Mouse (Mus musculus) testis, adult 2 months (tissue): ENCODE measurements around the gene Pif1. TPM values are rescaled to one million over a fixed set of nuclear protein-coding genes. Genes with fewer than 3 reads are reported as not detected.

Experiments used
- H3K27ac ChIP-seq: fragments of 200-500 bp; 2 replicates; pipeline ENCODE4 v1.5.1; 2012; ENCODE audit warnings: low read depth, low read length; ENCODE audit not compliant: control insufficient read depth, insufficient read depth
- H3K27me3 ChIP-seq: fragments of 200-500 bp; 2 replicates; pipeline ENCODE4 v1.6.1; 2012; ENCODE audit warnings: mild to moderate bottlenecking, low read length, moderate library complexity; ENCODE audit not compliant: control insufficient read depth, insufficient read depth
- H3K36me3 ChIP-seq: fragments of 200-500 bp; 2 replicates; pipeline ENCODE4 v1.6.1; 2012; ENCODE audit warnings: mild to moderate bottlenecking, low read length; ENCODE audit not compliant: control insufficient read depth, insufficient read depth
- H3K4me1 ChIP-seq: fragments of 200-500 bp; 2 replicates; pipeline ENCODE4 v1.6.1; 2012; ENCODE audit warnings: low read length; ENCODE audit not compliant: control insufficient read depth, insufficient read depth
- H3K4me3 ChIP-seq: fragments of 200-500 bp; 2 replicates; pipeline ENCODE4 v1.5.1; 2012; ENCODE audit warnings: low read depth, mild to moderate bottlenecking, low read length, moderate library complexity, mixed read lengths; ENCODE audit not compliant: control insufficient read depth
- CTCF ChIP-seq: fragments of 200-500 bp; IDR thresholded peaks from 2 replicates; pipeline ENCODE4 v1.5.1; 2012; ENCODE audit warnings: low read depth, mild to moderate bottlenecking, inconsistent platforms, low read length, moderate library complexity; ENCODE audit not compliant: control insufficient read depth, insufficient read depth, insufficient replicate concordance
- POLR2A ChIP-seq: fragments of 200-500 bp; IDR thresholded peaks from 2 replicates; pipeline ENCODE4 v1.6.1; 2012; ENCODE audit warnings: low read depth, mild to moderate bottlenecking, inconsistent platforms, low read length, moderate library complexity; ENCODE audit not compliant: control insufficient read depth
- polyA plus RNA-seq: library from polyadenylated mRNA; depleted of rRNA; stranded (reverse); fragments of >200 nt; gene quantifications from 2 replicates; pipeline ENCODE4 v1.2.3, GENCODE M21; 2012

Gene Pif1
- polyA plus RNA-seq, 1 experiment, result 0.79 TPM

DNA sequence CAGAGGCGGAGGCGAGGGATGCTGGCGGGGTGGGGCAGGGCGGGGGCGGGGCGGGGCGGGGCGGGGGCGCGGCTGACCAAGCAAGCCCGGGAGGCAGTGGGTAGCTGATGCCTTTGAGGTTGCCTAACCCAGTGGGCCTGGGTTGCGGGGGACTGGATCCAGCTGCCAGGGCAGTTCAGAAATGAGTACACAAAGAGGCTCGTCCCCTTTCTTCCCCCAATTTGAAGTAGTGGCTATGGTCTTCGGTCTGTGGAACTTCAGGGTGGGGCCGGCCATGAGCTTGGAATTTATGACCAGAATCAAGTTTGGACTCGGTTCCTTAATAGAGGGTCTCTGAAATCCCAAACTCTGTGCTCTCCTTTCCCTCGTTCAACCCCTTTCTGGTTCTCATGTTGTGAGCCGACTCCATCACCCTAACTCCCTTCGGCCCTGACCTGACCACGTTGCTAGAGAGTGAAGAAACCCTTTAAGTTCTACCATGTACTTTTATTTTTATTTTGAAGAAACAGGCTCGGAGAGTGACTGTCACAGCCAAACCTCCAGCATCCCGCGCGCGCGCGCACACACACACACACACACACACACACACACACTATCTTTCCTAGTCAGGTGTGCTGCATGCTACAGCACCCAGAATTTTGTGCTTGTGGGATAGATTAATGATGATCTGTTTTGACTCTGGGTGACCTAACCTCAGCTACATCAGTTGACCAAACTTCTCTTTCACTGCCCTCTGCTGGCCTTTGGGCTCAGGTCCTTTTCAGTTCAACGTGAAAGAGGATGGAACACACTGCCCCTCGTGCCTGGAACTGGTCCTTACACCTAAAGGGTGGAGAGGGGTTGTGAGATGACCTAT, 6.3 kb upstream of the Pif1 start:
- H3K27me3 ChIP-seq, result no peaks in the 10 kb centered on the region
- peak; percentile 72; the same call in 1 of the 2 replicates for TF ChIP-seq CTCF
- no peak for TF ChIP-seq POLR2A
- peaks cover 16% of the 10 kb centered on the region for H3K4me1 ChIP-seq
- no peaks in the 10 kb centered on the region for H3K36me3 ChIP-seq
- H3K4me3 ChIP-seq, result peak overlapping the region; percentile 79
- no peak overlapping the region for H3K27ac ChIP-seq

DNA sequence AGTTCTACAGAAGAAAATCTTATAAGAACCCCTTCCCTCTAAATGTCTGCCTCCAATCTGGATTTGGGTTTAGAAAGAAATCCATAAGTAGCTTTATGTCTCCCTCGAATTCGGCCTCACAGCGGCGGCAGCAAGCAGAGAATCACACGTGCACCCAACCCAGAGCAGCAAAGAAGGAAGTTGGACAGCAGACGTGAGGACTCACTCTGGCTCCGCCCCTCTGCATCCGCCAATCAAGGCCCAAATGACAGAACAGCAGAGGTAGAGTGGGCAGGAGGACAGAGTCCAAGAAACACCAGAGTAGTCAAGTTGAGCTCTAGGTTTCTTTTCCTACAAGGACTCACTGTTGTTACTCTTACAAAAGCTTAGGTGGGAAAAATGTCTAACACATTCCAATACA, 3.9 kb upstream of the Pif1 start:
- TF ChIP-seq CTCF (no peak), POLR2A (no peak)
- no peaks in the 10 kb centered on the region for H3K36me3 ChIP-seq
- H3K27me3 ChIP-seq, result no peaks in the 10 kb centered on the region

DNA sequence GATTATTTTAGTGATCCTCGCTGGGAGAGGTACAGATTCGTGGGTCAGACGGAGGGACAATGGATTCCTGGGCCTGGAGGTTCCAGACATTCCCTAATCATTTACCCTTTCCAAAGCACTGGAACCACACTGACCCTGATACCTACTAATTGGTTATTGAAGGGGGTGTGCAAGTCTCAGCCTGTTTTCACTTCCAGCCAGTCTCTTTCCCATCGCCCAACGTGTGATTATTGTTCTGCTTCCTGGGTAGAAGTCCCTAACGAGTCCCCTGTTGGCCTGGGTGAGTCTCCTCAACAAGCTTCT, 261 bp downstream of the Pif1 start:
- H3K36me3 ChIP-seq, result no peaks in the 10 kb centered on the region
- no peak overlapping the region for H3K27ac ChIP-seq
- peak overlapping the region; percentile 77 for H3K4me3 ChIP-seq
- peaks cover 19% of the 10 kb centered on the region for H3K4me1 ChIP-seq
- no peak for TF ChIP-seq CTCF
- no peak for TF ChIP-seq POLR2A
- H3K27me3 ChIP-seq, result no peaks in the 10 kb centered on the region

More for the DNA sequence above, 3.9 kb upstream of the Pif1 start:
- peaks cover 31% of the 10 kb centered on the region for H3K4me1 ChIP-seq
- H3K27ac ChIP-seq, result no peak overlapping the region
- H3K4me3 ChIP-seq, result no peak overlapping the region

DNA sequence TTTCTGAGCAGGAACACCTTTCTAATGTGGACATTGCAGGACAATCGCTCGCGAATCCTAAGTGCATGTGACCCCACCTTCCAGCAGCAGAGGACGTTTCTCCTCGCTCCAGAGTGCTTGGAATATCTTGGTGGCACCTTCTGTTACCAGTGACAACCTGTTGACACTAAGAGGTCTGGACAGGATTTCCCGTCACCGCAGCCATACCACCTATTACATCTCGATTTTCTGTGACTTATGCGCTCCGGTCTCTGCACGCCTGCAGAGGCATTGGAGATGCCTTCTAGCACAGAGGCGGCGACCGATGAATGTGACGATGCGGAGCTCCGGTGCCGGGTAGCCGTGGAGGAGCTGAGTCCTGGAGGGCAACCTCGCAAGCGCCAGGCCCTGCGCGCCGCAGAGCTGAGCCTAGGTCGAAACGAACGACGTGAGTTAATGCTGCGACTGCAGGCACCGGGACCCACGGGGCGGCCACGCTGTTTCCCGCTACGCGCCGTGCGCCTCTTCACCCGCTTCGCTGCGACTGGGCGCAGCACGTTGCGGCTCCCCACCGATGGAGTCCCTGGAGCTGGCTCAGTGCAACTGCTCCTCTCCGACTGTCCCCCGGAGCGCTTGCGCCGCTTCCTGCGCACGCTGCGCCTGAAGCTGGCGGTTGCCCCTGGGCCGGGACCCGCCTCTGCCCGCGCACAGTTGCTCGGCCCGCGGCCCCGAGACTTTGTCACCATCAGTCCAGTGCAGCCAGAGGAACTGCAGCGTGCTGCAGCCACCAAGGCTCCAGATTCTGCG, 806 bp downstream of the Pif1 start:
- Histone ChIP-seq H3K27me3 (no peaks in the 10 kb centered on the region), H3K4me1 (peaks cover 19% of the 10 kb centered on the region), H3K36me3 (no peaks in the 10 kb centered on the region), H3K4me3 (peak overlapping the region; percentile 77), H3K27ac (no peak overlapping the region)
- TF ChIP-seq POLR2A (0 out of 2 replicates have a peak, but pooled peaks have one; percentile 24), CTCF (no peak)

DNA sequence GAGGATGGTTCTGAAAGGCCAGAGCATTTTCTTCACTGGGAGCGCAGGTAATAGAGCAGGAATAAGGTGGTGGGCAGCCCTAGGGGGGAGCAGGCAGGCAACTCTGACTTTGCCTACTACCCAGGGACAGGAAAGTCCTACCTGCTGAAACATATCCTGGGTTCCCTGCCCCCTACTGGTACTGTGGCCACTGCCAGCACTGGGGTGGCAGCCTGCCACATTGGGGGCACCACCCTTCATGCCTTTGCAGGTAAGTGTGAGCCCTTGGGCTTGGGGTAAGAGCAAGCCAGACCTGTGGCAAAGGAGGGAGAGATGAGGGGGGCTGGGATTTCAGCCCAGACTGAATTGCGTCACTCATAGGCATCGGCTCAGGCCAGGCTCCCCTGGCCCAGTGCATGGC, 2.1 kb downstream of the Pif1 start:
- H3K4me3 ChIP-seq, result no peak overlapping the region
- no peaks in the 10 kb centered on the region for H3K27me3 ChIP-seq
- peaks cover 19% of the 10 kb centered on the region for H3K4me1 ChIP-seq
- H3K27ac ChIP-seq, result no peak overlapping the region
- TF ChIP-seq CTCF (no peak), POLR2A (no peak)
- H3K36me3 ChIP-seq, result no peaks in the 10 kb centered on the region

DNA sequence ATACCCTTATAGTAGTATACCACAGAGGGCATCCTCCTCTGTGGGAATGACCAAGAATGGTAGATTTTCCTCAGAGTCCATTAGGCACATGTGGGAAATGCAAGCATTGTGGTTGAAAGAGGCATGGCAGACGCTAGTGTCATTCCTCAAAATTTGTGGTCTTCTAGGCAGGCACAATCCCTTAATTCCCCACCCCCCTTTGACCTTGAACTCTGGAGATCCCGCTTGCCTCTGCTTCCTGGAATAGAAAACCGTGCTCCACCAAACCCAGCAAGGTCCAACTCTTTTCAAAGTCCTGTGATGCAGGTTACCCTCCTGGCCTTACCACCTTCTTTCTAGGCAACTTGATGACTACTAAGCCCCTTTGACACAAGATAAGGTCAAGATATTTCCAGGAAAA, 5.8 kb downstream of the Pif1 start:
- Histone ChIP-seq H3K4me3 (no peak overlapping the region), H3K4me1 (peaks cover 8% of the 10 kb centered on the region), H3K36me3 (no peaks in the 10 kb centered on the region), H3K27me3 (no peaks in the 10 kb centered on the region), H3K27ac (no peak overlapping the region)
- no peak for TF ChIP-seq CTCF
- TF ChIP-seq POLR2A, result no peak

DNA sequence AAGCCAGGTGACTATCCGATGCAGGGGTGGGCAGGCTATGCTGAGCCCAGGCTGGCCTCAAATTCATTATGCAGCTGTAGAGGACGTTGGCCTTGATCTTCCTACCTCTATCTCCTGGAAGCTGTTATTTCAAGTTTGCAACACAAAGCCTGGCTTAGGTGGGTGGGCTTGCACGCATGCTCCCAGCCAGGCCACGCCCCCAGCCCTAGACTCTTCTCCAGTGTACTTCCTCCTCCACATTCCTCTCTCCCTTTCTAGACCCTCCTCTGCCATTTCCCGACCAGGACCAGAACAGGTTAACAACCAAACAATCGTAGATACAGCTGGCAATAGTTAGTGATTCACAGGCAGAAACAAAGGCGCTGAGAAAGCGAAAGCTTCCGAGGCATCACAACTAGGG, 6.6 kb downstream of the Pif1 start:
- no peak overlapping the region for H3K4me3 ChIP-seq
- no peaks in the 10 kb centered on the region for H3K36me3 ChIP-seq
- H3K27me3 ChIP-seq, result no peaks in the 10 kb centered on the region
- no peak overlapping the region for H3K27ac ChIP-seq
- H3K4me1 ChIP-seq, result peaks cover 2% of the 10 kb centered on the region; the same call in 1 of the 2 replicates
- TF ChIP-seq POLR2A (no peak), CTCF (no peak)
